Mouse (Mus musculus) myocyte (in vitro differentiated cells): Measurements from ENCODE around the gene Dusp22. TPM values are rescaled to one million over a fixed set of nuclear protein-coding genes. Genes with fewer than 3 reads are reported as not detected.

Experiments
- H3K27me3 ChIP-seq: one replicate; pipeline ENCODE4 v1.6.1; 2011; ENCODE audit not compliant: control insufficient read depth, insufficient read depth, insufficient read length
- H3K36me3 ChIP-seq: one replicate; pipeline ENCODE4 v1.6.1; 2011; ENCODE audit not compliant: control insufficient read depth, insufficient read depth
- H3K4me2 ChIP-seq: one replicate; pipeline ENCODE4 v1.6.1; 2011; ENCODE audit warnings: low read depth, control low read depth
- H3K4me3 ChIP-seq: one replicate; pipeline ENCODE4 v1.5.1; 2011; ENCODE audit warnings: mild to moderate bottlenecking, control low read depth, moderate library complexity
- H3K79me2 ChIP-seq: one replicate; pipeline ENCODE4 v1.6.1; 2011; ENCODE audit not compliant: control insufficient read depth, insufficient read depth
- H3ac ChIP-seq: one replicate; pipeline ENCODE4 v1.6.1; 2011; ENCODE audit not compliant: control insufficient read depth, insufficient read length
- CEBPB ChIP-seq: IDR thresholded peaks from 2 replicates; pipeline ENCODE4 v1.6.1; 2011; ENCODE audit warnings: mild to moderate bottlenecking, moderate library complexity; ENCODE audit not compliant: poor library complexity, insufficient read depth, severe bottlenecking
- E2F4 ChIP-seq: IDR thresholded peaks from one replicate; pipeline ENCODE4 v1.6.1; 2011; ENCODE audit warnings: mild to moderate bottlenecking, control low read depth, moderate library complexity; ENCODE audit not compliant: insufficient read depth
- MAX ChIP-seq: IDR thresholded peaks from one replicate; pipeline ENCODE4 v1.6.1; 2011; ENCODE audit warnings: low read depth, mild to moderate bottlenecking, control low read depth
- MYOD1 ChIP-seq, 3 experiments: IDR thresholded peaks; one replicate each; pipeline ENCODE4 v1.6.1; 2011; ENCODE audit warnings: control low read depth in 2 of 3, low read depth in 2 of 3, mild to moderate bottlenecking in 2 of 3, moderate library complexity in 1 of 3; ENCODE audit not compliant: insufficient read length in 2 of 3, control insufficient read depth in 1 of 3
- MYOG ChIP-seq, 3 experiments: IDR thresholded peaks; one replicate each; pipeline ENCODE4 v1.6.1; 2011; ENCODE audit warnings: control low read depth in 2 of 3, low read depth in 2 of 3, mild to moderate bottlenecking in 2 of 3; ENCODE audit not compliant: insufficient read length in 2 of 3, control insufficient read depth in 1 of 3, insufficient read depth in 1 of 3
- POLR2A ChIP-seq: IDR thresholded peaks from one replicate; pipeline ENCODE4 v1.6.1; 2011; ENCODE audit warnings: low read depth, mild to moderate bottlenecking, control low read depth, moderate library complexity; ENCODE audit not compliant: insufficient read length
- POLR2AphosphoS2 ChIP-seq: IDR thresholded peaks from one replicate; pipeline ENCODE4 v1.6.1; 2011; ENCODE audit warnings: low read depth, control low read depth; ENCODE audit not compliant: insufficient read length
- REST ChIP-seq: IDR thresholded peaks from one replicate; pipeline ENCODE4 v1.6.1; 2011; ENCODE audit warnings: mild to moderate bottlenecking, control low read depth, moderate library complexity; ENCODE audit not compliant: insufficient read depth, insufficient read length
- SRF ChIP-seq: IDR thresholded peaks from one replicate; pipeline ENCODE4 v1.6.1; 2011; ENCODE audit warnings: low read depth; ENCODE audit not compliant: control insufficient read depth, insufficient read length
- TCF12 ChIP-seq: IDR thresholded peaks from one replicate; pipeline ENCODE4 v1.6.1; 2011; ENCODE audit warnings: mild to moderate bottlenecking, control low read depth; ENCODE audit not compliant: poor library complexity, insufficient read depth, severe bottlenecking
- TCF3 ChIP-seq: IDR thresholded peaks from one replicate; pipeline ENCODE4 v1.6.1; 2011; ENCODE audit warnings: low read depth, control low read depth; ENCODE audit not compliant: insufficient read length
- USF1 ChIP-seq: IDR thresholded peaks from one replicate; pipeline ENCODE4 v1.6.1; 2011; ENCODE audit warnings: low read depth, mild to moderate bottlenecking, control low read depth, moderate library complexity
- polyA plus RNA-seq: library from polyadenylated mRNA; unstranded; fragments of >200 nt; fragmentation: generic; extraction: Trizol; gene quantifications from one replicate; pipeline ENCODE4 v1.2.1, GENCODE M21; 2012; ENCODE audit warnings: missing spikeins

Gene Dusp22
- polyA plus RNA-seq, 1 experiment: 10.4 TPM

- TF ChIP-seq USF1 (no peak), MYOD1 (IDR thresholded peaks at IDR 0.05; ENCODE audit: control insufficient read depth in 1 of 3, insufficient read length in 2 of 3, low read depth in 2 of 3) (no peak), REST (no peak), TCF12 (no peak), E2F4 (no peak), POLR2AphosphoS2 (no peak), SRF (no peak), TCF3 (no peak), CEBPB (no peak), MYOG (IDR thresholded peaks at IDR 0.05; ENCODE audit: control insufficient read depth in 1 of 3, insufficient read depth in 1 of 3, insufficient read length in 2 of 3, low read depth in 2 of 3) (no peak), POLR2A (no peak), MAX (no peak)
- H3K4me3 ChIP-seq: no peak overlapping the region
- no peak overlapping the region for H3ac ChIP-seq
- H3K27me3 ChIP-seq: no peaks in the 10 kb centered on the region
- no peaks in the 10 kb centered on the region for H3K36me3 ChIP-seq
- no peak overlapping the region for H3K4me2 ChIP-seq
- no peaks in the 10 kb centered on the region for H3K79me2 ChIP-seq
Measured at GRCm38 (mm10) chr13:30716611-30717010, 56.8 kb downstream of the Dusp22 start.

DNA sequence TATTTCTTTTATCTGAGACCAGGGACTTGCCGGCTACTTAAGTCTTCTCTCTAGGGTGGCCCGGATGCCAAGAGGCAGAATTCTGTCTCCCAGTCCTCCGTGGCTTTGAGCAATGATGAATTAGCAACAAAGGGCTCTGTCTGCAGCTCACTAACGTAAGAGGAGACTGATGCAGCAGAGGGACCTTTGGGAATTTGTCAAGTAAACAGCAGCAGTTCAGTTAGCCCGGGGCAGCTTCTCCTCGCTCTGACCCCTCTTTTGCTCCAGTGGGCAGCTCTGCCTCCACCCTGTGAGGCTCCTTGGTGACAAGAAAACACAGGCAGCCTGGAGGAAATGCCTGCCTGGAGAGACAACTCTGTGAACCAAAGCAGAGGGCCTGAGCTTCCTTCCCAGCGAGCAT, 62.8 kb downstream of the Dusp22 start:
- Histone ChIP-seq H3K4me2 (no peak overlapping the region), H3K36me3 (no peaks in the 10 kb centered on the region)

GRCm38 (mm10) chr13:30723258-30723657, 63.5 kb downstream of the Dusp22 start:
- TF ChIP-seq CEBPB (no peak), MYOG (IDR thresholded peaks at IDR 0.05; ENCODE audit: control insufficient read depth in 1 of 3, insufficient read depth in 1 of 3, insufficient read length in 2 of 3, low read depth in 2 of 3) (peak in 2 of 3 experiments; percentile 32 to 44), MYOD1 (IDR thresholded peaks at IDR 0.05; ENCODE audit: control insufficient read depth in 1 of 3, insufficient read length in 2 of 3, low read depth in 2 of 3) (peak in 2 of 3 experiments; percentile 64 to 72), USF1 (no peak)
- Histone ChIP-seq H3K79me2 (no peaks in the 10 kb centered on the region), H3K27me3 (no peaks in the 10 kb centered on the region), H3K4me2 (no peak overlapping the region), H3ac (no peak overlapping the region), H3K4me3 (no peak overlapping the region), H3K36me3 (no peaks in the 10 kb centered on the region)

More for the DNA sequence above, 62.8 kb downstream of the Dusp22 start:
- no peaks in the 10 kb centered on the region for H3K79me2 ChIP-seq
- no peaks in the 10 kb centered on the region for H3K27me3 ChIP-seq
- H3K4me3 ChIP-seq: no peak overlapping the region
- H3ac ChIP-seq: no peak overlapping the region
- no peak for TF ChIP-seq CEBPB
- no peak for TF ChIP-seq USF1
- no peak for TF ChIP-seq POLR2AphosphoS2
- no peak for TF ChIP-seq E2F4
- no peak for TF ChIP-seq POLR2A

GRCm38 (mm10) chr13:30723858-30724257, 64.1 kb downstream of the Dusp22 start:
- H3K27me3 ChIP-seq: no peaks in the 10 kb centered on the region
- no peaks in the 10 kb centered on the region for H3K79me2 ChIP-seq
- H3K4me2 ChIP-seq: no peak overlapping the region
- TF ChIP-seq REST: no peak
- no peak for TF ChIP-seq POLR2AphosphoS2
- TF ChIP-seq SRF: no peak
- no peak for TF ChIP-seq MYOD1 (IDR thresholded peaks at IDR 0.05; ENCODE audit: control insufficient read depth in 1 of 3, insufficient read length in 2 of 3, low read depth in 2 of 3)
- TF ChIP-seq E2F4: no peak
- no peak for TF ChIP-seq USF1
- no peak for TF ChIP-seq CEBPB
- TF ChIP-seq TCF3: no peak
- no peak for TF ChIP-seq MAX
- TF ChIP-seq POLR2A: no peak
- no peak for TF ChIP-seq TCF12
- TF ChIP-seq MYOG (IDR thresholded peaks at IDR 0.05; ENCODE audit: control insufficient read depth in 1 of 3, insufficient read depth in 1 of 3, insufficient read length in 2 of 3, low read depth in 2 of 3): no peak
- no peaks in the 10 kb centered on the region for H3K36me3 ChIP-seq
- H3K4me3 ChIP-seq: no peak overlapping the region
- H3ac ChIP-seq: no peak overlapping the region

- no peaks in the 10 kb centered on the region for H3K79me2 ChIP-seq
- H3K4me2 ChIP-seq: no peak overlapping the region
- H3ac ChIP-seq: no peak overlapping the region
- H3K36me3 ChIP-seq: no peaks in the 10 kb centered on the region
- TF ChIP-seq TCF12 (no peak), MYOD1 (IDR thresholded peaks at IDR 0.05; ENCODE audit: control insufficient read depth in 1 of 3, insufficient read length in 2 of 3, low read depth in 2 of 3) (no peak), REST (no peak), MAX (no peak), MYOG (IDR thresholded peaks at IDR 0.05; ENCODE audit: control insufficient read depth in 1 of 3, insufficient read depth in 1 of 3, insufficient read length in 2 of 3, low read depth in 2 of 3) (no peak), E2F4 (no peak), POLR2A (no peak), TCF3 (no peak), SRF (no peak), CEBPB (no peak), USF1 (no peak), POLR2AphosphoS2 (no peak)
- H3K27me3 ChIP-seq: no peaks in the 10 kb centered on the region
- no peak overlapping the region for H3K4me3 ChIP-seq
Measured at GRCm38 (mm10) chr13:30724691-30725271, 65.0 kb downstream of the Dusp22 start.
